Mouse (Mus musculus) ovary, postnatal 10 days (tissue): ENCODE data around the gene Dus1l.
"Not testable (repeated sequence)": the region's sequence is repeated elsewhere in the genome, so short reads cannot be mapped to it uniquely, and the experiment has no call there.

Experiments
- DNase-seq: peaks from one replicate; pipeline ENCODE4 v3.0.0; 2022; ENCODE audit warnings: low spot score

Gene Dus1l

DNA sequence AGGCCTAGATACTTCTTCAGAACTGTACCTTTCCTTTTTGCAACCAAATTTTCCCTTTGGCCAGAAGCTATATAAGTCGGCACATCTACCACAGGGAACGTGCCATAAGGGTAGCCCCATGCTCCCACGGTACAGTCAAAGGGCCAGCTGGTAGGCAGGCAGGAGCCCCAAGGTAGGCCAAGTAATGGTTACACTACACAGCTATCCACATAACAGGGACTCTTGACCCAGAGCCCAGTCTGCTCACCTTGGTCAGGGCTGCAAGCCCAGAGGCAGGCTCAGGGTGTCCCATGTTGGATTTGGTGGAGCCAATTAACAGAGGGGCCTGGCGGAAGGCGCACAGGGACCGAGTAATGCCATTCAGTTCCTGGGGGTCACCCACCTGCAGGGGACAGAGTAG lies 23.4 kb upstream of the Dus1l start:
- DNase-seq, result no peak

- DNase-seq, result no peak
Observed at GRCm38 (mm10) chr11:120818251-120818650, 22.0 kb upstream of the Dus1l start.

- no peak for DNase-seq
Observed at GRCm38 (mm10) chr11:120817358-120817757, 21.2 kb upstream of the Dus1l start.

DNA sequence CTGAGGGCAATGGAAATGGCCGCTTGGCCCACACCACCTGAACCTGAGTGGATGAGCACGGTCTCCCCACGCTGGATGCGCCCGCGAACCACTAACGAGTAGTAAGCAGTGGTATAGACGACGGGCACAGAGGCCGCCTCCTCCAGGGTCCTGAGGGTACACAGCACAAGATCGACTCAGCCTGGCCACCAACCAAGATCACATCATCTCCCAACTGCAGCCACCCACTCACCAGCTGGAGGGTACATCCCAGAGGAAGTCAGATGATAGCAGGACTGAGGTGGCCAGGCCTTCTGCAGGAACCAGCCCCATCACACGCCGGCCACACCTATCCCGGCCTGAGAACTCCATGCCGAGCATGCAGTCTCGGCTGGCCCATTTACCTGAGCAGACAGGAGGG lies 15.9 kb upstream of the Dus1l start:
- DNase-seq, result no peak

DNA sequence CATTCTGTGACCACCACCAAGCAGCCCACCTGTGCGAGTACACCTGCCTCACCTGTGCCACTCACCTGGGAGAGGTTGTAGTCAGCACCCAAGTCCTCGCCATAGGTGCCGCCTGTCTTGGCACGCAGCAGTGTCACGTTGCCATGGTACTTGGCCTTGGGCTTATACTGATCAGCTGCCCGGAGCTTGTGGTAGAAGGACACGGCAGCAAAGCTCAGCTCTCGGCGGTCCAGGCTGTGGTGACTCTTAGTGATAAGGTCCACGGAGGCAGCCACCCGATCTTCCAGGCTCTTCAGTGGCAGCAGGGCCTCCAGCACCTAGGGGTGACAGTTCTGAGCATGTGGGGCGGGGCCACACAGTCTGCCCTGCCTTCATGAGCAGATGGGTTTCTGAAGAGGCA lies 11.8 kb upstream of the Dus1l start:
- no peak for DNase-seq

- DNase-seq, result no peak
Observed at GRCm38 (mm10) chr11:120805375-120806298, 9.4 kb upstream of the Dus1l start.

DNA sequence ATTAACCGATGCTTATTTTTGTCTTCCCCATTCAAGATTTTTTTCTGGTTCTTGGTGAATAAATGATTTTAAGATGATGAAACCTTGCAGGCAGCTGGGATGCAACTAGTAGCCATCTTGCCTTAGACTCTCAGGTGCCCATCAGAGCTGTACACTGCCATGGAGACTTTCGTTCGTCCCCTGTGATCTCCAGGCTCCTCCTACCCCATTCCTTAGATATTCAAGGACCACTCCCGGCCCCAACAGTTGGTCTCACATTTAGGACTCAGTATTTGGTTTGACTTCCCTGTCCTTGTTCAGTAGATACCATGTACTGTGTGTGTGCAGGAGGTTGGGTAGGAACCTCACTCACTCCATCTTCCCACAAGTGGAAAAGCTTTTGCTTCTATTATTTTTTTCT lies 8.6 kb upstream of the Dus1l start:
- DNase-seq, result no peak

DNA sequence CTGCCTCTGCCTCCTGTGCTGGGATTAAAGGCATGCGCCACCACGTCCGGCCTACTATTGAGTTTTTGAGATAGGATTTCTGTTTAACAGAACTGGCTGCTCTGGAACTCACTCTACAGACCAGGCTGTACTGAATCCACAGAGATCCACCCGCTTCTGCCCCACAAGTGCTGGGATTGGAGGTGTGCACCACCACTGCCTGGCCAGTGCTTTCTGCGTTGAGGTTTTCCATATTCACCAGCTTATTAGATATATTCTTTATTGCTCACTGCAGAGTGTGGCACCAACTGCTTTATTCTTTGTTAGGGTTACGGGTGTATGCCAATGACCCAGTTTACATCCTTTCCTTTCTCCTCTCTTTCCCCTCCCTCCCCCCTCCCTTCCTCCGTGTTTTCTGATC lies 8.1 kb upstream of the Dus1l start:
- DNase-seq, result no peak

GRCm38 (mm10) chr11:120800061-120800904 lies 4.1 kb upstream of the Dus1l start:
- DNase-seq, result peak; percentile 86

GRCm38 (mm10) chr11:120799316-120799890 lies 3.2 kb upstream of the Dus1l start:
- DNase-seq, result no peak

DNA sequence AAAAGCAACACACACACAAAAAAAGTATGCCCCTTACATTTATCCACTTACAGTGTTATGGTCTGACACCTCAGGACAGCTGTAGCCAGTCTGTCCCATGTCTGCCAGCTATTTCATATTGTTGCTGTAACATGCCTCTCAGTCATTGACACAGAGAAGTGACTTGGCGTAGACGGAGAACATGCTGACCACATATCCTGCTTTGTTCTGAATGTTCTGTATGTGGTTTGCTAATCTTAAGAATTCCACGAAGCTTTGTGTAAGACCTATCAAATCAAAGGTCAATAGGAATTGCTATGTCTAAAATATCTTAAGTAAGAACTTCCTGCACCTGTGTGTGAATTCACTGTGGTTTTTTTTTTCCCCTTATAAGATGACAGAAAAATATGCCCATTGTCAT lies 2.0 kb upstream of the Dus1l start:
- DNase-seq, result no peak

DNA sequence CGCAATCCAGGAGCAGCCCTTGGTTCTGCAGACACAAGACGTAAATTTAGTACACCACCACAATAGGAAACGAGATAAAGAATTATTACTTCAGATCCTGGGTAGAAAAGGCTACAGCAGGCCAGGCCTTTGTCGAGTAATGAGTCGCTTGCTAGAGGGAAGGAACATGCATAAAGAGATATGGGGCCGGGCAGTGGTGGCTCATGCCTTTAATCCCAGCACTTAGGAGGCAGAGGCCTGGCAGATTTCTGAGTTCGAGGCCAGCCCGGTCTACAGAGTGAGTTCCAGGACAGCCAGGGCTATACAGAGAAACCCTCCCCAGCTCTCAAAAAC lies 377 bp upstream of the Dus1l start:
- DNase-seq, result no peak

DNA sequence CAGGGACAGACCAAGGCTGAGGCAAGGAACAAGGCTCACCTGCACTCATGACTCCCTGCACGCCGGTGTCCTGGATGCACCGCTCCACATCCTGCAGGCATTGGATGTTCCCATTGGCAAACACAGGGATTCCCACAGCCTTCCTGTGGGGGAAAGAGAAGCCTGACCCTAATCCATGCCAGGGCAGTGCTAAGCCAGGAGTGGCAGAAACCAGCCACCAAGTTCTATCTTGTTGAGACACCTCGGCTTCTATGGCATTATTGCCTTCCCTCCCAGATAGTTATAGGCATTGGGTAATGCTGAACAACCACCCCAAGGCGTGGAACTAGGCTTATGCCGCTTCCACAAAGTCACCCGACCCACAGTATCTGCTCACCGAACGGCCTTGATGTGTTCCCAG lies 3.6 kb downstream of the Dus1l start:
- DNase-seq, result no peak

DNA sequence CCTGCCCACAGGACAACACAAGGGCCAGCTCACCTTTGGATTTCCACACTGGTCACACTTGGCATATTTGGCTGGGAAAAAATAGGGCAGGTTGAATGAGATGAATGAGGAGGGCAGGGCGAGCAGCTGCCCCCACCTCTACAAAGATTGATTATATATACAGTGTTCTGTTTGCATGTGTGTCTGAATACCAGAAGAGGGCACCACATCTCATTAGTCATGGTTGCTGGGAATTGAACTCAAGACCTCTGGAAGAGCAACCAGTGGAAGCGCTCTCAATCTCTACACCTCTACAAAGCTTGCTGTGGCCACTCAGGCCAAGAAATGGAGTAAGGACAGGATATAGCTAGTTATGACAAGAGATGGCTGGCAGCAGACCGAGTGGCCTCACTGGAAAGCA lies 6.4 kb downstream of the Dus1l start:
- no peak for DNase-seq

DNA sequence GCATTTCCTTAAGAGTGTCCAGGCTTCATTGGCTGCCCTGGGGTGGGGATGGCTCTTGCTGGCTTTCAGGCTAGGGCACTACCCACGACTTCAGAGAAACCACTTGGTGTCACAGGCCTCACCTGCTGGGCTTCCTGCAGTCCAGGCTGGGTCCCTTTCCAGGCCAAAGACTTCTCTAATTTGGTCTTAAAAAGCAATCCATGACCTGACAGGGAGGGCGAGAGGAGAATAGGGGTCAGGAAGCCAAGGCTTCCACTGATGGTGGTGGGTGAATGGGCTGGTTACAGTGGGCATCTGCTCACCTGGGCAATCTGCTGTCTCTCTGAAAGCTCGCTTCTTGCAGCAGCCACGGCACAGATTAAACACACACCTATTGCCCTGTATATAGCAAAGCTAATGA lies 6.8 kb downstream of the Dus1l start:
- DNase-seq, result no peak

DNA sequence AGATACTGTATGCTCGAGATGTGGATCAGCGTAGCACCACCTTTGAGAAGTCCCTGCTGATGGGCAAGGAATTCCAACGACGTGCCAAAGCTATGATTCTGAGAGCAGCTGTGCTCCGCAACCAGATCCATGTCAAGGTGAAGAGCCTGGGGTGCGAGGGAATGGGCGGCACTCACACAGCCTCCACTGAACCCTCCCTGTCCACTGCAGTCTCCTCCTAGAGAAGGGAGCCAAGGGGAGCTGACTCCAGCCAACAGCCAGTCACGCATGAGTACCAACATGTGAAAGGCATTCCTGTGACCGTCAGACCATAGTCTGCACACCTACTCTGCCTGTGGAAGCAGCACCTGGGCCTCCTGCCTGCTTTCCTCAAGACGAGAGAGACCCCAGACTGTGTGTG lies 7.7 kb downstream of the Dus1l start:
- not testable (repeated sequence) for DNase-seq

DNA sequence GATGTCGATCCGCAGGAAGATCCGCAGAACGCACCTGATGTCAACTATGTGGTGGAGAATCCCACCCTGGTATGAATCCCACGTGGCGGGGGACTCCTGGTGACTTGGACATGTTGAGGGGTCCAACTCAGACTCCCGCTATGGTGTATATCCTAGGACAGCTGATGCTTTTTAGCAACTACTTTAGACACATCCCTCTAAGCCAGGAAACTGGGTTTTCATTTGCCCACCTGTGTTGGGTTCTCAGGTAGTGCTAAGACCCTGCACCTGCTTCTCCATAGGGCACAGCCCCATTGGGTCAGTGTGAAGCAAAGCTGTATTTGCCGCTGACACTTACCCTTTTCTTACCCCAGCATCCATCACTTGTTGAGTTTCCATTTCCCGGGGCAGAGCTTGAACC lies 11.1 kb downstream of the Dus1l start:
- no peak for DNase-seq

- DNase-seq, result peak; percentile 67
Observed at GRCm38 (mm10) chr11:120784064-120784791, 12.0 kb downstream of the Dus1l start, which contains the start of the genes Rfng and Gps1. Rfng (minus strand) TSS chr11:120784207. Gps1 (plus strand) TSS chr11:120784272.

- no peak for DNase-seq
Observed at GRCm38 (mm10) chr11:120783426-120784063, 12.7 kb downstream of the Dus1l start.

DNA sequence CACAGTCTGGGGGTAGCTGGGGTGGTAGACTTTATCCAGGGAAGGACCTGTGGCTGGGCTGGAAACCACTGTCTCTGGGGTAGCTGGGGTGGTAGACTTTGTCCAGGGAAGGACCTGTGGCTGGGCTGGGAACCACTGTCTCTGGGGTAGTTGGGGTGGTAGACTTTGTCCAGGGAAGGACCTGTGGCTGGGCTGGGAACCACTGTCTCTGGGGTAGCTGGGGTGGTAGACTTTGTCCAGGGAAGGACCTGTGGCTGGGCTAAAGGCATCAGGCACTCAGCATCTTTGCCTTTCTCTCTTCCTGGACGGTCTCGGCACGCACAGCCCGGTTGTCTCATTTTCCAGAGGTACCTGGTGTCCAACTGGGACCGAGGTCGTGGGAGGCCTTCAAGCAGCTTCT lies 14.8 kb downstream of the Dus1l start:
- not testable (repeated sequence) for DNase-seq

GRCm38 (mm10) chr11:120779876-120780275 lies 16.3 kb downstream of the Dus1l start:
- DNase-seq, result no peak

DNA sequence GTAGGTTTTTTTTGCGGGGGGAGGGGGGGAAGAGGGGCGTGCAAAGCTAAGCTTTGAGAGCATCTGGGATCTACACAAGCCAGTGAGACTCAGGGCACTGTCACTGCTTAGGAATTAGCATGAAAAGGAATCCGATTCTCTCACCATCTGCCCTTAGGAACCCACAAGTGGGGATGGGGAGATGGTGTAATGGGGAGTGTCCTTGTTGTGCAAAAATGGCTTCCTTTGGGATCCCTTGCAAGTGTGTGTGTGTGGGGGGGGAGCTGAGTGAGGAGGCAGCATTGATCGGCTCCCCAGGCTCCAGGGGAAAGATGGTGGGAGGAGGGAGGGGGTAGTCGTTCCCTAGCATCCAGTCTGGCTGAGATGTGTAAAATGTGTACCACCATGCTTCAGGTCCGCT lies 19.1 kb downstream of the Dus1l start:
- no peak for DNase-seq
